Mouse (Mus musculus) gastrocnemius, postnatal 4 days (tissue): ENCODE measurements around the gene Rnf167. TPM values are rescaled to one million over a fixed set of nuclear protein-coding genes. Genes with fewer than 3 reads are reported as not detected.

Experiments used
- total RNA-seq, 2 experiments: library from RNA; stranded (reverse); gene quantifications; 2 replicates each; pipeline ENCODE4 v1.2.3; 2021

The Rnf167 gene
- total RNA-seq, 2 experiments from 2014 or later, result 43.5 to 44.0 TPM

Other genes with a start within 250 kb of the Rnf167 start
- 10 to 100 TPM; 26.1 to 26.5 TPM for gene Pelp1, start 237.2 kb upstream of the Rnf167 start, total RNA-seq
- 10 to 100 TPM; 20.4 to 24.7 TPM for gene Arrb2, start 214.6 kb upstream of the Rnf167 start, total RNA-seq
- gene Med11, start 195.3 kb upstream of the Rnf167 start, total RNA-seq, result 10 to 100 TPM; 11.2 TPM
- gene Zmynd15, start 187.8 kb upstream of the Rnf167 start, total RNA-seq, result 1 to 10 TPM in 1 of 2 experiments, under 1 TPM in 1; 0.96 to 1.3 TPM
- 1 to 10 TPM; 5.0 to 5.1 TPM for gene Cxcl16, start 187.3 kb upstream of the Rnf167 start, total RNA-seq
- not detected for gene Tm4sf5, start 142.0 kb upstream of the Rnf167 start, total RNA-seq
- under 1 TPM; 0.86 to 0.88 TPM for gene Vmo1, start 132.6 kb upstream of the Rnf167 start, total RNA-seq
- gene Gltpd2, start 128.0 kb upstream of the Rnf167 start, total RNA-seq, result under 1 TPM in 1 of 2 experiments, not detected in 1; 0.25 TPM
- 100 to 1,000 TPM; 349 to 357 TPM for gene Psmb6, start 121.9 kb upstream of the Rnf167 start, total RNA-seq
- not detected for gene Gm40193, start 114.3 kb upstream of the Rnf167 start, total RNA-seq
- gene Pld2, start 107.2 kb upstream of the Rnf167 start, total RNA-seq, result 10 to 100 TPM; 23.4 to 23.6 TPM
- gene Mink1, start 84.4 kb upstream of the Rnf167 start, total RNA-seq, result 10 to 100 TPM; 44.8 to 46.3 TPM
- not detected for gene 4930544D05Rik, start 31.4 kb upstream of the Rnf167 start, total RNA-seq
- gene Chrne, start 28.0 kb upstream of the Rnf167 start, total RNA-seq, result 10 to 100 TPM; 13.8 to 21.4 TPM
- under 1 TPM; 0.32 to 0.39 TPM for gene Gp1ba, start 8.1 kb upstream of the Rnf167 start, total RNA-seq
- gene Slc25a11, start 244 bp downstream of the Rnf167 start, total RNA-seq, result 100 to 1,000 TPM; 222 TPM
- gene Pfn1, start 7.4 kb downstream of the Rnf167 start, total RNA-seq, result 100 to 1,000 TPM; 620 to 621 TPM
- gene Eno3, start 10.0 kb downstream of the Rnf167 start, total RNA-seq, result 1,000 to 10,000 TPM; 4,042 to 4,361 TPM
- gene Spag7, start 22.2 kb downstream of the Rnf167 start, total RNA-seq, result 100 to 1,000 TPM; 119 to 129 TPM
- gene Camta2, start 40.9 kb downstream of the Rnf167 start, total RNA-seq, result 10 to 100 TPM; 18.1 to 20.3 TPM
- gene Inca1, start 52.9 kb downstream of the Rnf167 start, total RNA-seq, result 1 to 10 TPM; 2.0 to 3.0 TPM
- gene Kif1c, start 53.3 kb downstream of the Rnf167 start, total RNA-seq, result 100 to 1,000 TPM; 162 to 166 TPM
- 10 to 100 TPM; 11.8 to 13.6 TPM for gene Zfp3, start 117.0 kb downstream of the Rnf167 start, total RNA-seq
- gene Scimp, start 165.4 kb downstream of the Rnf167 start, total RNA-seq, result not detected
- 10 to 100 TPM; 39.4 to 40.7 TPM for gene Rabep1, start 197.5 kb downstream of the Rnf167 start, total RNA-seq